Mouse (Mus musculus) liver, adult 2 months (tissue): ENCODE results near the gene Lipm. TPM values are rescaled to one million over a fixed set of nuclear protein-coding genes. Genes with fewer than 3 reads are reported as not detected.
A peak's percentile ranks its signal among the peaks of the same experiment; 100 is the strongest.

ENCODE experiments used
- DNase-seq: peaks from one replicate; pipeline ENCODE4 v3.0.0-alpha.2; 2011; ENCODE audit warnings: low read depth, low spot score; ENCODE audit errors: extremely low read depth
- H3K27ac ChIP-seq: fragments of 200-500 bp; replicated peaks from 2 replicates; pipeline ENCODE4 v1.5.1; 2012; ENCODE audit warnings: low read depth, mild to moderate bottlenecking, control low read depth, inconsistent platforms, low read length; ENCODE audit not compliant: insufficient read depth
- H3K27me3 ChIP-seq: fragments of 200-500 bp; 2 replicates; pipeline ENCODE4 v1.6.1; 2012; ENCODE audit warnings: mild to moderate bottlenecking, moderate library complexity, low read length, inconsistent platforms; ENCODE audit not compliant: control insufficient read depth, insufficient read depth
- H3K36me3 ChIP-seq: fragments of 200-500 bp; 2 replicates; pipeline ENCODE4 v1.6.1; 2012; ENCODE audit warnings: low read length, inconsistent platforms; ENCODE audit not compliant: control insufficient read depth, insufficient read depth
- H3K4me1 ChIP-seq: fragments of 200-500 bp; 2 replicates; pipeline ENCODE4 v1.6.1; 2011; ENCODE audit warnings: low read length; ENCODE audit not compliant: control insufficient read depth, insufficient read depth
- H3K4me3 ChIP-seq: fragments of 200-500 bp; 2 replicates; pipeline ENCODE4 v1.5.1; 2011; ENCODE audit warnings: low read depth, mild to moderate bottlenecking, control low read depth, low read length, moderate library complexity; ENCODE audit not compliant: insufficient read depth
- H3K79me2 ChIP-seq: fragments of 200-500 bp; 2 replicates; pipeline ENCODE4 v1.6.1; 2012; ENCODE audit warnings: inconsistent platforms, mild to moderate bottlenecking, low read length, moderate library complexity; ENCODE audit not compliant: control insufficient read depth, insufficient read depth
- H3K9ac ChIP-seq: fragments of 200-500 bp; 2 replicates; pipeline ENCODE4 v1.6.1; 2012; ENCODE audit warnings: low read depth, mild to moderate bottlenecking, control low read depth, inconsistent platforms, low read length
- CTCF ChIP-seq: fragments of 200-500 bp; IDR thresholded peaks from 2 replicates; pipeline ENCODE4 v1.5.1; 2011; ENCODE audit warnings: low read depth, low read length, control low read depth
- POLR2A ChIP-seq: fragments of 200-500 bp; IDR thresholded peaks from 2 replicates; pipeline ENCODE4 v1.6.1; 2011; ENCODE audit warnings: low read length, control low read depth; ENCODE audit not compliant: insufficient read depth; ENCODE audit errors: extremely low read depth
- WGBS: fragments of 180-500 bp; shearing (Covaris S2); methylation state at CpG from one replicate; pipeline ENCODE4 v1.1.7; 2018; 5-methylcytosine and 5-hydroxymethylcytosine counted together
- polyA plus RNA-seq: library from polyadenylated mRNA; depleted of rRNA; stranded (reverse); fragments of >200 nt; gene quantifications from 2 replicates; pipeline ENCODE4 v1.2.3, GENCODE M21; 2012
- total RNA-seq: library from RNA; depleted of rRNA; stranded (reverse); fragments of >200 nt; gene quantifications from 2 replicates; pipeline ENCODE4 v1.2.3, GENCODE M21; 2014

The Lipm gene
- total and polyA plus RNA-seq, 2 experiments: not detected

- no peaks in the 10 kb centered on the region for H3K79me2 ChIP-seq
- no peak overlapping the region for H3K27ac ChIP-seq
- no peaks in the 10 kb centered on the region for H3K27me3 ChIP-seq
- H3K4me1 ChIP-seq: no peaks in the 10 kb centered on the region
- H3K36me3 ChIP-seq: no peaks in the 10 kb centered on the region
- no peak for TF ChIP-seq POLR2A
- TF ChIP-seq CTCF: no peak
- DNase-seq: no peak
- H3K9ac ChIP-seq: no peak overlapping the region
- 88% methylated on average over 1 of the region's 1 CpGs for WGBS
- H3K4me3 ChIP-seq: no peak overlapping the region
Observed at GRCm38 (mm10) chr19:34119102-34119501, 18.4 kb downstream of the Lipm start.

- no peaks in the 10 kb centered on the region for H3K4me1 ChIP-seq
- TF ChIP-seq POLR2A (no peak), CTCF (no peak)
- no peak for DNase-seq
- no peaks in the 10 kb centered on the region for H3K27me3 ChIP-seq
- H3K9ac ChIP-seq: no peak overlapping the region
- no peak overlapping the region for H3K4me3 ChIP-seq
- H3K27ac ChIP-seq: no peak overlapping the region
- H3K79me2 ChIP-seq: no peaks in the 10 kb centered on the region
- 78% methylated on average over 4 of the region's 4 CpGs for WGBS
- no peaks in the 10 kb centered on the region for H3K36me3 ChIP-seq
Observed at GRCm38 (mm10) chr19:34119653-34120052, 18.9 kb downstream of the Lipm start.

- no peak overlapping the region for H3K4me3 ChIP-seq
- no peaks in the 10 kb centered on the region for H3K36me3 ChIP-seq
- no peak for TF ChIP-seq POLR2A
- TF ChIP-seq CTCF: no peak
- no peak overlapping the region for H3K27ac ChIP-seq
- H3K27me3 ChIP-seq: no peaks in the 10 kb centered on the region
- no peak for DNase-seq
- H3K4me1 ChIP-seq: no peaks in the 10 kb centered on the region
- H3K79me2 ChIP-seq: no peaks in the 10 kb centered on the region
- WGBS: 69% methylated on average over 3 of the region's 3 CpGs
- H3K9ac ChIP-seq: no peak overlapping the region
Observed at GRCm38 (mm10) chr19:34120107-34120731, 19.5 kb downstream of the Lipm start.

- Histone ChIP-seq H3K27ac (no peak overlapping the region), H3K36me3 (no peaks in the 10 kb centered on the region), H3K4me1 (no peaks in the 10 kb centered on the region), H3K79me2 (no peaks in the 10 kb centered on the region), H3K9ac (no peak overlapping the region), H3K4me3 (no peak overlapping the region), H3K27me3 (no peaks in the 10 kb centered on the region)
- DNase-seq: peak; percentile 59
- 72% methylated on average over 6 of the region's 6 CpGs for WGBS
- TF ChIP-seq POLR2A (no peak), CTCF (no peak)
Observed at GRCm38 (mm10) chr19:34138720-34139430, 38.1 kb downstream of the Lipm start.

- TF ChIP-seq POLR2A: no peak
- Histone ChIP-seq H3K27me3 (no peaks in the 10 kb centered on the region), H3K36me3 (no peaks in the 10 kb centered on the region), H3K4me3 (no peak overlapping the region), H3K27ac (no peak overlapping the region), H3K4me1 (no peaks in the 10 kb centered on the region), H3K9ac (no peak overlapping the region), H3K79me2 (no peaks in the 10 kb centered on the region)
- DNase-seq: no peak
- WGBS: 86% methylated on average over 3 of the region's 3 CpGs
Observed at GRCm38 (mm10) chr19:34139431-34140046, 38.8 kb downstream of the Lipm start.

GRCm38 (mm10) chr19:34148421-34148820, 47.7 kb downstream of the Lipm start:
- TF ChIP-seq CTCF (no peak), POLR2A (no peak)

More at GRCm38 (mm10) chr19:34148421-34148820, 47.7 kb downstream of the Lipm start:
- DNase-seq: no peak
- H3K9ac ChIP-seq: no peak overlapping the region
- no peak overlapping the region for H3K4me3 ChIP-seq
- 82% methylated on average over 4 of the region's 4 CpGs for WGBS
- H3K4me1 ChIP-seq: no peaks in the 10 kb centered on the region
- no peaks in the 10 kb centered on the region for H3K27me3 ChIP-seq
- no peaks in the 10 kb centered on the region for H3K36me3 ChIP-seq
- no peaks in the 10 kb centered on the region for H3K79me2 ChIP-seq
- H3K27ac ChIP-seq: no peak overlapping the region
